Mouse (Mus musculus) thymus, postnatal 0 days (tissue): ENCODE data around the gene Rimbp3. TPM values are rescaled to one million over a fixed set of nuclear protein-coding genes. Genes with fewer than 3 reads are reported as not detected.
"Not testable (repeated sequence)": the region's sequence is repeated elsewhere in the genome, so short reads cannot be mapped to it uniquely, and the experiment has no call there.

ENCODE experiments used
- DNase-seq: peaks from one replicate; pipeline ENCODE4 v3.0.0-alpha.2; 2015; ENCODE audit warnings: low spot score
- polyA plus RNA-seq: library from polyadenylated mRNA; unstranded; fragments of >200 nt; fragmentation: Nextera tagmentation; extraction: Ambion mirVana; gene quantifications from 2 replicates; pipeline ENCODE4 v1.2.1, GENCODE M21; 2015

Rimbp3 gene
- polyA plus RNA-seq, 1 experiment from 2014 or later: 0.48 TPM

DNA sequence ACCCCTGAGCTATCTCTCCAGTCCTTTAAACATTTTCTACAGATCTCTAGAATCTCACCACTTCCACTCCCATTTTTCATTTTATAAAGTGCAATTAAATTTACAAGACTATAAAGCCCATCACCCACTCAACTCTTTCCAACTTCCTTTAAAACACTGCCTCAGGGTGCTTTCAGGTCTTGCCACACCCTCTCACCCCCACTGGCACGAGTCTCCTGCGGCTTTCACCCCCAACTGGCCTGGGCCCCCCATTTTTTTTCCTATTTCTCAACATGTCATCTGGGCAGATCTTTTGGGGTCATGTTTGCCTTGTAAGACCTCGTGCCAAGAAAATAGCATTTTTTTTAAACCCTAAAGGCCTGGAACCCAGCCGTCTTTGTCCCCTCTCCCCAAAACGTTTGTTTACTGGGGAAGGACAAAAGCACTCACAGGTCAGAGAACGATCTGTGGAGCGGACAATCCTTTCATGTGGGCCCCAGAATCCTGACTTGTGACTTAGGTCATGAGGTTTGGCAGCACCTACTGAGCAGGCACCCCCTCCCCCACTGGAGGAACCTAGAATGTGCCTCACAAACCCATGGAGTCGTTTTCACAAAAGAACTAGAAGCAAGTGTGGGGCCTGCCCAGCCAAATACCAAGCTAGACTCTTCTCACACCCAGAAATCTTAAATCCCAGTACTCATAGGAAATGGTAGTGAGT lies 8.7 kb downstream of the Rimbp3 start:
- no peak for DNase-seq

DNA sequence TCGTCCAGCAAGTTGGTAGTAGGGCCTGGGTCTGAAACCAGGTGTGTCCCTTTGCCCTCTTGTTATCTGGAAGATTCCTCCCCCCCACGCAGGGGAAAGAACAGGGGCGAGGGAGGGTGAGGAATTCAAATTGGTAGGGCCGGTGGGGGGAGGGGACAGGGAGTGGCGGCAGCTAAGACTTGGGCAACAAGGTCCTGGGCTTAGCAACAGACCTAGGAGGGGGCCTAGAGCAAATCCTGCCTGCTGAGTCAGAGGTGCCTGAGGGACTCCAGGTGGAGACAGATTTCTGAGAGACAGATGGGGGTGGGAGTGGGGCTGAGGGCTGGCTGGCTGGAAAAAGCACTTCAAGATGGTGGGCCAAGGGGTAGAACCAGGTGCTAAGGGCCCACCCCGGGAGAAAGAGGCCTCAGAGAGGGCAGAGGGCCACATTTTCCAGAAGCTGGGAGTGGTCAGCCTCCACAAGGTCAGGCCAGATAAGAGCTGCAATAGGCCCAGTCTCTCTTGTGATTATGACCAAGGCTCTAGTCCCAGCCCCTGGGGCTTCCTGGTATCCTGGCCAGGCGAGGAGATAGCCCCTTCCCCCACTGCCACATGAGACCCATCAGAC lies 11.8 kb downstream of the Rimbp3 start:
- DNase-seq: no peak

DNA sequence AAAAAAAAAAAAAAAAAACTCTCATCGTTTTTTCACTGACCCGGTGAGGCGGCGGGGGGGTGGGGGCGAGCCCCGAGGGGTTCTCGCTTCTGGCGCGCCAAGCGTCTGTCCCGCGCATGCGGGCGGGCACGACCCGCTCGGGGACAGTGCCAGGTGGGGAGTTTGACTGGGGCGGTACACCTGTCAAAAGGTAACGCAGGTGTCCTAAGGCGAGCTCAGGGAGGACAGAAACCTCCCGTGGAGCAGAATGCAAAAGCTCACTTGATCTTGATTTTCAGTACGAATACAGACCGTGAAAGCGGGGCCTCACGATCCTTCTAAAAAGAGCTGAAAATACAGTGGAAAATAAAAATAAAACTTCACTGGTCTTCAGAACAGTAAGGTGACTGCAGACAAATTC lies 13.8 kb downstream of the Rimbp3 start:
- peak; percentile 86 for DNase-seq

- DNase-seq: no peak
Measured at GRCm38 (mm10) chr16:17225584-17225983, 17.2 kb downstream of the Rimbp3 start.

- no peak for DNase-seq
Measured at GRCm38 (mm10) chr16:17226496-17226895, 18.1 kb downstream of the Rimbp3 start.

GRCm38 (mm10) chr16:17231523-17231922 lies 23.1 kb downstream of the Rimbp3 start:
- DNase-seq: not testable (repeated sequence)

GRCm38 (mm10) chr16:17232794-17233701 lies 24.6 kb downstream of the Rimbp3 start, which contains the start of gene Hic2:
Hic2 (plus strand) TSS chr16:17233572.
- DNase-seq: peak; percentile 90

DNA sequence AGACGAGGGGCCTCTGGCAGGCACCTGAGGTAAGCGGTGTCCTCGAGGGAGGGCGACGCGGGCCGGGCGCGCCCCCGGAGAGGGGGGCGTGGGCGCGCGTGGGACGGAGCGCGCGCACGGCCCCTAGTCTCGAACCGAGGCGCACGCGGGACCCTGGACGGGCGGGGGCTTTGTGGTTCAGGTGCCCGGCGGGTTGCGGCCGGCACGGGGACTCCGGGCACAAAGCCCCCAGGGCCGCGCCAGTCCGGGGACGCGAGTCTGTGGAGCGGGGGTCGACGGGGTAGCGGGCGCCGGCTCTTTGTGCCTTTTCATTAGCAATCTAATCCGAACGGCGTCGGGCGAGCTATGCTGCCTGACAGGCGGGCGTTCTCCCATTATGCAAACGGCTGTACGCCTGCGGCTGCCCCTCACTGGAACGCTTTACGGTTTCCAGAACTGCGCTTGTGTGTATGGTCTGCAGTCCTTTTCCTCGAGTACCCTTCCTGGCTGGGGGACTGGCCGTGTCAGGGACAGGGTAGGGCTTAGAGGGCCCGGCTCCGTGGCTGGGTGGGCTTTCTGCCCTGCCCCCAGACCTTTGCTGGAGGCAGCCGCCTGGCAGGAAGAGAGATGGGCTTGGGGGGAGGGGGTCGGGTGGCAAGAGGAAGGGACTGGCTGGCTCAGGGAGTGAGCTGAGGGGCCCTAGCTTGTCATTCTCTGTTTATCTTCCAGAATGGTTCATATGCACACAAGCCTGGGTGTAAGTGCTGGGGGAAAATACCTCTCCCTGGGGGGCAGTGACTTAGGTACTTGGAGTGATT lies 25.5 kb downstream of the Rimbp3 start:
- peak; percentile 47 for DNase-seq

DNA sequence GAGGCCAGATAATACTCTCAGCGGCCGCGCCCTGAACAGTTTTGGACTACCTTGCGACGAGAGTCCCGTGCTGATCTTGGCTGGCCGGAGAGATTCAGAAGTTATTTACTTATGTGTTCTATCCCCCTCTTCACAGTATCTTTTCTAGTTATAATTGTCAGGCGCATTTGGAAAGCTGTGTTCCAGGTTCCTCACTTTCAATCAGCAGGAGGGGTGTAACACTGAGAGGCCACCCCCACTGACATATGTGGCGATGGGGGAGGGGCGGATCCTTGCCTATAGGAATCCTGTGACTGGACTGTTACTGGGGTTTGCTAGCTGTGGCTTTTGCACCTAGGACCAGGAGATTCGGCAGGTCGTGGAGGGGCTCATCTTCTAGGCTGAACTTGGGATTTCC lies 26.1 kb downstream of the Rimbp3 start:
- DNase-seq: peak; percentile 21

DNA sequence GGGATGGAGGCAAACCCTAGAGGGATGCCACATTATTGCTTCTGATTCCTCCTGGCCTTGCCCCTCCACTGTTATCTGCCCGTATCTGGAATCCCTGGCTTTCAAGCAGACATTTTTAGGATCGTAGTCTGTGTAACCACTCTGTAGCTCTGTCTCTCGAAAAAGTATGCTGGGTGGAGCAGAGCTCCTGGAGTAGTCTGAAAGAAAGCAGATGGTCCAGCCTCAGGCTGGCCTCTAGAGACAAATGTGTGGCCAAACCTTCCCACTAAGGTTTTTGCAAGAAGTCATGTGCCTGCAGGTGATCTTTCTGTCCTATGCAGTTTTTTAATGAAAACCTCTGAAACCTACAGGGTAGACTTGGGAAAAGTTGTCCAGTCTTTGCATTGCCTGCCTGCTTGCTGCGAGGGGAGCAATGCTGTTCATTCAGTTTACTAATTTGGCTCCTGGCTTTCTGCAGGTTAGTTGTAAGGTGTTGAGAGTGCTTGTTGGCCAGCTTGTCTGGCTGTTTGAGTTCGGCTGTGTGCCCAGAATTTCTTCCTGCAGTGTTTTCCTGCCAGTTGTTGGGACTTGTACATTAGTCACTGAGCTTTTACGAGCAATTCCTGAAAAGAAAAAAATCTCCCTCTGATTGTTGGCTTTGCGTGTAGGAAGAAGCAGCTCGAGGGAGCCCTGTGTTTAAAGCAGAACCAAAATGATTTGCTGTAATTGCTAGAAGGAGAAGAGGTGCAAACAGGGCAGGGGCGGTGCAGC lies 26.7 kb downstream of the Rimbp3 start:
- DNase-seq: no peak

DNA sequence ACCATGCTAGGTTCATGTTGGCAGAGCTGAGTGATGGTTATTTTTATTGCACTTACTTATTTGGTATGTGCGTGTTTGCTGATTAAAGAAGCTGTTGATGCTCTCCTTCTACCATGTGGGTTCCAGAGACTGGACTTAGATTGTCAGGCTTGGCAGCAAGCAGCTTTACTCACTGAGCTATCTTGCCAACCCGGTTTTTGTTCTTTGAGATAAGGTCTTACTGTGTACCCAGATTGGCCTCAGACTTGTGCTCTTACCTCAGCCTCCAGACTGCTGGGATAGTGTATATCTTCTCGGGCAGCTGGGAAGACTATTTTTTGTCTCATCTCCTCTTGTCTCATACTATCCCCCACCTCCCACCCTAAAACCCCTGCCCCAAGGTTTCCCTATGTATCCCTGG lies 29.2 kb downstream of the Rimbp3 start:
- DNase-seq: no peak

- no peak for DNase-seq
Measured at GRCm38 (mm10) chr16:17239409-17239808, 31.0 kb downstream of the Rimbp3 start.

GRCm38 (mm10) chr16:17243731-17244130 lies 35.3 kb downstream of the Rimbp3 start:
- no peak for DNase-seq

DNA sequence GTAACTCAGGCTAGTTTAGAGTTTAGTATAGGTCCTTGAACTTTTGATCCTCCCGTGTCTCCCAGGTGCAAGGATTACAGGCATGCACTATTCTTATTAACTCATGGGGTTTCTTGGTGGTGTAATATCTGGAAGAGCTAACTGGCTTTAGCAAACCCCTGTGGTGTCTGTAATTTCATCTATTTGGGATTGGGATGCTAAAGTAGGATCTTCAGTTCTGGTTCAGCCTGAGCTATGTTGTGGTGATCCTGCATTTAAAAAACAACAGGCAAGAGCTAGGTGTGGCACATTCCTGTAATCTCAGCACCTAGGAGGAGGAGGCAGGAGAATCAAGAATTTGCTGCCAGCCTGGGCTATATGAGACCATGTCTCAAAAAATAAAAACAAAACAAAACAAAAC lies 36.6 kb downstream of the Rimbp3 start:
- no peak for DNase-seq

- DNase-seq: no peak
Measured at GRCm38 (mm10) chr16:17247727-17248126, 39.3 kb downstream of the Rimbp3 start.

GRCm38 (mm10) chr16:17249135-17249534 lies 40.7 kb downstream of the Rimbp3 start:
- no peak for DNase-seq

DNA sequence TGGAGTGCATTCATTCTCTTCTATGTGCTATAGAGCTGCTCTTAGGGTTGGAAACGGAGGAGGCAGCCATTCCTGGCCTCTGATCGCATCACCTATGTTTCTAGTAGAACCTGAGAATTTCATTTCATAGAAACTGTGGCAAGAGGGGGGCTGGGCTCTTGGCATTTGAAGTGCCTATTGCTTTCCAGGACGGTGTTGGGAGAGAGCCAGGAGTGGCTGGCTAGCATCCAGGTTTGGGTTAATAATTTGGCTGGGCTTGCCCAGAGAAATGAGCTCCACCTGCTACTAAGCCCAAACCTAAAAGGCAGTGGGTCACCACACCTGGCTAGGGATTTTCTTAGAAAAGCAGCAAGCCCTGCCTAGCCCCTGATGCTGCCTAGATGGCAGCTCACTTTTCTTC lies 43.1 kb downstream of the Rimbp3 start:
- DNase-seq: no peak

DNA sequence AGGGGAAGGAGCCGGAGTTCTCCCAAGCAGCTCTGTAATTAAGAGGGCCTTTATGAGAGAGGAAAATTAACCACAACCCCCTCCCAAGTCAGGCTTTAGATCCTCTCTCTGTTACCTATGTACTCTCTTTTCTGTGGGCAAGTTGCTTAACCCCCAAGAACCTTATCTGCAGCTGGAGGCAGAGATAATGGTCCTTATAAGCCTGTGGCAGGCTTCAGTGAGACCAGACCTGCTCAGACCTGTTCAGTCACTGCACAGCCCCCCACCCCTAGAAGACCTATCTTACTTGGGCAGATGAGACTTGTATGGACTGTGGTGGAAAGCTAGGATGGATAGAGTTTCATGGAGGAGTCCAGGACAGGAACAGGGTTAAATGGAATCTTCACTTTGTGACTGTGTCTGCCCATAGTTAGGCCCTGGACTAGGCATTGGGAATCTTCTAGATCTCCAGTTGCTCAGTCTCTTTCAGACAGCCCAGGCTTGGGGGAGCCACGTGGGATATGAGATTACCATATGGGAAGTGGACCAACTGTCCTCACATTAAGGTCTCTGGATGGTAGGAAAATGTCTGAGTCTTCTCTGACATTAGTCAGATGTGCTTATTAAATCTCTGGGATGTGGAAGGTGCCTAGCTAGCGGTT lies 43.8 kb downstream of the Rimbp3 start:
- no peak for DNase-seq

DNA sequence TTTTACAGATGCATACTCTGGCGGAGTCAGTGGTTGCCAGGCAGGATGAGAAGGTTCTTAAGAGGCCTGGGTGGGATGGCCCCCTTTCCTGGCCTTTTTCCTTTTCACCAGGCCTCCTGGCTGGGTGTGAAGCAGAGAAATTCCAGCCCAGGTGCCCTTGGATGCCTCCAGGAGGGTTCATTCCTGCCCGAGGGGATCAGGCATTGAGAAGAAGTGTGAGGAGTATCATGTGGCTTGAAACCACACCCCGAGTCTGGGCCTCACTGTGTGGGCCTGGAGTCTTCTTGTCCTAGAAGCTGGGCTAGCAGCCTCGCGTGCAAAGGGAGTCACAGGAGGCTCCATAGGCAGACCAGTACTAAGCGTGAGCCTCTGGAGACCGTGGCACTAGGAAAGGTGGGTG lies 44.4 kb downstream of the Rimbp3 start:
- DNase-seq: no peak

DNA sequence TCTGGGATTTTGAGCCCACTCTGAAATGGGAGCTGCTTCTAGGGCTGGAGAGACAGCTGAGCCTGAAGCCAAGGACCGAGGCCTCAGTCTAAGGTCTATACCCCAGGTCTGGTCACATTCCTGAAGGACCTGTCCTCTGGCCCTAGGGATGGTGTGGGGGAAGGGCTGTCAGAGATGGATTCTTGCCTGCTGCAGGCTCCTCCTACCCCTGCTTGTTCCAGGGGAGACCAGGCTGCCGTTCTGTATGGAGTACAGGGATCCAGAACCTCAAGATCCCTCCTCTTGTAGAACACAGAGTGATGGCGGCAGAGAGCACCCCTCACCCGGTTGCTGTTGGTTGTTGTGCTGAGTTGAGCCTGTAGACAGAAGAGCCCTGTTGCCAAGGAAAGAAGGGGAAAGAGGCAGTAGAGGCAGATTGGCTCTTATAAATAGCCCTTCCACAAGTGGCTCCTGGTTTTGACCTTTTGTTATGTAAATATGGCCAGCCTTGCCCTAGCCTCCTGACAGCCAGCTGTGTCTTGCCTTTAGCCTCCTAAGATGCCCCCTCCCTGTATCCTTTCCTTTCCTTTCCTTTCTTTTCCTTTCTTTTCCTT lies 45.7 kb downstream of the Rimbp3 start:
- DNase-seq: no peak
